Mouse (Mus musculus) embryo, embryonic 10 days (tissue): Measurements from ENCODE around the gene Glipr2.
A peak's percentile ranks its signal among the peaks of the same experiment; 100 is the strongest.

Experiments
- DNase-seq: peaks from one replicate; pipeline ENCODE4 v3.0.0-alpha.2; 2015; ENCODE audit warnings: low spot score

Gene Glipr2

GRCm38 (mm10) chr4:43970393-43971330 is 13.5 kb downstream of the Glipr2 start:
- DNase-seq = no peak

GRCm38 (mm10) chr4:43971541-43972136 is 14.4 kb downstream of the Glipr2 start:
- no peak for DNase-seq

GRCm38 (mm10) chr4:43972137-43972591 is 15.0 kb downstream of the Glipr2 start:
- peak; percentile 58 for DNase-seq

- DNase-seq = no peak
These were observed 16.4 kb downstream of the Glipr2 start for GRCm38 (mm10) chr4:43973526-43973981.

- DNase-seq = no peak
These were observed 17.9 kb downstream of the Glipr2 start for GRCm38 (mm10) chr4:43974914-43975616.

- DNase-seq = no peak
These were observed 19.1 kb downstream of the Glipr2 start for GRCm38 (mm10) chr4:43976223-43976740.

- DNase-seq = peak; percentile 59
These were observed 21.6 kb downstream of the Glipr2 start for GRCm38 (mm10) chr4:43978521-43979443.

GRCm38 (mm10) chr4:43979746-43980145 is 22.5 kb downstream of the Glipr2 start:
- DNase-seq = no peak

GRCm38 (mm10) chr4:43980236-43980635 is 23.0 kb downstream of the Glipr2 start:
- DNase-seq = no peak

- DNase-seq = no peak
These were observed 23.6 kb downstream of the Glipr2 start for GRCm38 (mm10) chr4:43980846-43981245.

- no peak for DNase-seq
These were observed 24.1 kb downstream of the Glipr2 start for GRCm38 (mm10) chr4:43981251-43981650.

GRCm38 (mm10) chr4:43982053-43982732 is 25.0 kb downstream of the Glipr2 start:
- peak; percentile 95 for DNase-seq

GRCm38 (mm10) chr4:43983181-43983580 is 26.0 kb downstream of the Glipr2 start, which contains the start of gene Ccin:
Gene Ccin (plus strand): TSS chr4:43983483.
- DNase-seq = no peak

GRCm38 (mm10) chr4:43983756-43984155 is 26.6 kb downstream of the Glipr2 start:
- no peak for DNase-seq

GRCm38 (mm10) chr4:43984326-43984725 is 27.1 kb downstream of the Glipr2 start:
- no peak for DNase-seq

GRCm38 (mm10) chr4:43988976-43989375 is 31.8 kb downstream of the Glipr2 start:
- DNase-seq = no peak

GRCm38 (mm10) chr4:43993072-43993471 is 35.9 kb downstream of the Glipr2 start:
- DNase-seq = no peak

- DNase-seq = no peak
These were observed 37.1 kb downstream of the Glipr2 start for GRCm38 (mm10) chr4:43994342-43994741.

- DNase-seq = no peak
These were observed 46.4 kb downstream of the Glipr2 start for GRCm38 (mm10) chr4:44003622-44004021.

- DNase-seq = no peak
These were observed 46.9 kb downstream of the Glipr2 start, which contains the start of gene Clta for GRCm38 (mm10) chr4:44004126-44004525. Gene Clta (plus strand): TSS chr4:44004452.
